Mouse (Mus musculus): ENCODE measurements around the gene Kcnk5.

- no peak for TF ChIP-seq CTCF (IDR thresholded peaks at IDR 0.05; ENCODE audit: low read depth)
- TF ChIP-seq EP300 (IDR thresholded peaks at IDR 0.05; ENCODE audit: low read depth), result no peak
Measured at GRCm38 (mm10) chr14:20229437-20229836, 47.8 kb upstream of the Kcnk5 start.

Measured in liver, postnatal 0 days (tissue).